Mouse (Mus musculus) spleen, embryonic (tissue): Measurements from ENCODE around the gene Arfip2.

Experiments used
- CTCF ChIA-PET: fragments of 350-600 bp; sonication (Branson Sonifier 250); formaldehyde crosslinking; loops from one replicate; lab custom pipeline; 2022; lab: Charles Lee

The Arfip2 gene

DNA sequence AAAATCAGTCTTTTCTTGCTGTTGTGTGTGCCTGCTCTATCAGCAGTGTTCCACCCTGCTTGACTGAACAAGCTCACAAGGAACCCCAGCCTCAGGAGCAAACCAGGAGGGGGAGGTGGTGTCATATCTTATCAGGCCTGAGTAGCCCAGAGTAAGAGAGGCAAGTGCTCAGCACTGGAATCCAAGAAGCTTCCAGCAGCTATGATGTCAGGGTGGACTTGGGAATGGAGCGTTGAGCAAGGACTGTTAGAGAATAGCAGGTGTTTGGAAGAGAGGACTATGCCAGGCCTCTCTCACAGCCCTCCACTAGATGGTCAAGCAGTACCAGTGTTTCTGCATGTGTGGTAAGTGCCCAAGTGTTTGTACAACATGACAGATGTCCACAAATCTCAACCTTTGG is 24.5 kb downstream of the Arfip2 start:
- CTCF ChIA-PET: interaction anchor here (0.7 kb wide), 1 partner anchor 62 kb away, joined by 3 read pairs; no protein-coding TSS in a partner anchor

DNA sequence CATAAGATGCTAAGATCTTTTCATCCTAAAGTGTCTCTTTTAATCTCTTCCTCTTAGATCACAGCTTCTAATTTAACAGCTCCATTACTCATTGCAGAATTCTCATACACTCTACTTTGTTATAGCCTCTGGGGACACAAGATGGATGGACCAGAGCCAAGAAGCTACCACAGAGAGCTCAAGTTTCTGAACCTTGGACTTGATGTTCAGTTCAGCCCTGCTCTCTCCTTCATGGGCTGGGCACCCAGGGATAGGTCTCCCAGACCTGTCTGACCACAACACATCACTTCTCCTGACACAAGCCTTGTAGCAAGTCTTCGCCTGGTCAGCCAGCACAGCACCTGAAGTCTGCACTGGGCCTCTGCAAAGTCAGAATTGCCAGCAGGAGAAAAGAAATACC is 25.8 kb downstream of the Arfip2 start:
- CTCF ChIA-PET: no interaction called here

GRCm38 (mm10) chr7:105611767-105612166 is 28.4 kb downstream of the Arfip2 start:
- CTCF ChIA-PET: no interaction called here

DNA sequence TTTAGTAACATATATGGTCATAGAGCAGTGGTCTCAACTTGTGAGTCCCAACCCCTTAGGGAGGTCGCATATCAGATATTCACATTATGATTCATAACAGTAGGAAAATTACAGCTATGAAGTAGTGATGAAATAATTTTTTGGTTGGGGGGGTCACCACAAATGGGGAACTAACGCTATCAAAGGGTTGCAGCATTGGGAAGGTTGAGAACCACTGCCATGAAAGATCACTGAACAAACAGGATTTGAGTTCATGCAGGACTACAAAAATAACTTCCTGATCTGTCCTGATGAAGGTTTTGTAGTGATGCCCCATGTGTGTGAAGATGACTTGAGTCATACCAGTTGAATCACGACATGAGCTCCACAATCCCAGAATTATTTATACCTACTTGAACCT is 31.7 kb downstream of the Arfip2 start:
- CTCF ChIA-PET: no interaction called here

DNA sequence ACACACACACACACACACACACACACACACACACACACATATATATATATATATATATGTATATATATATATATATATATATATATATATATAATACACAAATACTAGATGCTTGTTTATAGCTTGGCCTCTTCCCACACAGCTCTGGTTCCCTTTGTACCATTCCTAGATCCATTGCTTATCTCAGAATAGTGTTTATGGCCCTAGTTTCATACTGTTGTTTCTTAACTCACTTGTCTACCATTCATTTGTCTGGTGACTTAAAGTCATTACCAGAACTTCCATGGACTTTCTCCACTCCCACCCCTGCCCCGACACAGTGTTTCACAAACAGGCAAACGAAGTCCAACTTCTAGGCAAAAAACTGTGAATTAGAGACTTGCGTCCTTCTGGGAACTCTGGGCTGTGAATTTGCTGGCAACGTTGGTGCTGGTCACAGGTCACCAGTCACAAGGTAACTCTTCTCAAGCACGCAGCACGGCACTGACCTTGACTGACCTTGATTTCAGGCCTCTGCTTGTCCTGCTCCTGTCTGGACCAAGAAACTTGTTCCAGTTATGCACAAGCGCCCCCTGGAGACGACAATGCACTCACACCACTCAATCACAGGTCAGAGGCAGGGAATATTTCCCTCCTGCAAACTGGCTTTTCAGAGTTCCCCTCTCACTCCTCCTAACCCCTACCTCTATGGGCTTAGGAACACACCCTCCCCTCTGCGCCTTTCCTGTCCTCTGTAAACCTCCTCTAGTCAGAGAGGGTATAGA is 37.2 kb downstream of the Arfip2 start:
- CTCF ChIA-PET: interaction anchor here (1.0 to 2.0 kb wide), 2 partner anchors 69 to 74 kb away, joined by 3 to 12 read pairs; no protein-coding TSS in a partner anchor

GRCm38 (mm10) chr7:105590097-105590496 is 50.1 kb downstream of the Arfip2 start:
- CTCF ChIA-PET: no interaction called here

DNA sequence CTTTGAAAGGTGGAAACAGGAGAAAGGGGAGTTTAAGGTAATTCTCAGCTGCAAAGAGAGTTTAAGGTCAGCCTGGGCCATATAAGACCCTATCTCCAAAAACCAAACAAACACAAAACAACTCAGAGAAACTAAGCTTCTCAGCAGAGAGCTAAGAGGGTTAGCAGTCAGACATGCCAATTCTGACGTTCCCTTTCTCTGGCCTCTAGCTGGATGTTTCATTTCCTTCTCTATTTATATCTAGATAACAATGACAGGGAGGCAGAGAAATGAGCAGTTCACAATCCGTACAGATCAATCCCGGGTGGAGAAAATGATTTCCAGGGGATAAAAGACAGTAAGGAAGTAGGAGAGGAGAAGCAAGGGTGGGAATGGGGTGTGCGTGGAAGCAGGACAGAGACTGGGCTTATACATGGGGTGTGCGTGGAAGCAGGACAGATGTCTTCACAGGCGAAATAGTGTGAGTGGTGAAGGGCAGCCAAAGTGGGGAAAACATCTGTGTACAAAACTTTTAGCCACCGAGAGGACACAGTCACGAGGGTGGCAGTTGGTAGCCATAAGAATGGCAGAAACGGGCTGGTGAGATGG is 51.8 kb downstream of the Arfip2 start:
- CTCF ChIA-PET: interaction anchor here (0.6 kb wide), 2 partner anchors 11 to 40 kb away, joined by 4 to 7 read pairs; no protein-coding TSS in a partner anchor
